Mouse (Mus musculus) liver, postnatal 0 days (tissue): ENCODE results near the gene Galr3. TPM values are rescaled to one million over a fixed set of nuclear protein-coding genes. Genes with fewer than 3 reads are reported as not detected.
A peak's percentile ranks its signal among the peaks of the same experiment; 100 is the strongest.

Experiments
- ATAC-seq: fragments of 200-750 bp; cut with Nextera tagmentation; 2 replicates; pipeline ENCODE4 v1.8.0; 2017; ENCODE audit warnings: mild to moderate bottlenecking, moderate library complexity
- DNase-seq: peaks from one replicate; pipeline ENCODE4 v3.0.0-alpha.2; 2016
- H3K27ac ChIP-seq: fragments of 300-500 bp; sonication (generic); 2 replicates; pipeline ENCODE4 v1.5.1; 2014; ENCODE audit warnings: antibody characterized with exemption, moderate library complexity, mild to moderate bottlenecking, low read depth
- H3K27me3 ChIP-seq: fragments of 300-500 bp; sonication (generic); 2 replicates; pipeline ENCODE4 v1.6.1; 2014; ENCODE audit warnings: low read length, control low read depth, mixed read lengths; ENCODE audit not compliant: insufficient read depth
- H3K36me3 ChIP-seq: fragments of 300-500 bp; sonication (generic); replicated peaks from 2 replicates; pipeline ENCODE4 v1.6.1; 2014; ENCODE audit warnings: mild to moderate bottlenecking, control low read depth, low read length, moderate library complexity, mixed read lengths; ENCODE audit not compliant: insufficient read depth
- H3K4me1 ChIP-seq: fragments of 300-500 bp; sonication (generic); 2 replicates; pipeline ENCODE4 v1.6.1; 2014; ENCODE audit warnings: antibody characterized with exemption, mild to moderate bottlenecking, control low read depth; ENCODE audit not compliant: insufficient read depth
- H3K4me2 ChIP-seq: fragments of 300-500 bp; sonication (generic); 2 replicates; pipeline ENCODE4 v1.6.1; 2014; ENCODE audit warnings: low read depth, mild to moderate bottlenecking, low read length, moderate library complexity, mixed read lengths
- H3K4me3 ChIP-seq: fragments of 300-500 bp; sonication (generic); 2 replicates; pipeline ENCODE4 v1.5.1; 2014; ENCODE audit warnings: low read depth, low read length
- H3K9ac ChIP-seq: fragments of 300-500 bp; sonication (generic); replicated peaks from 2 replicates; pipeline ENCODE4 v1.6.1; 2014; ENCODE audit warnings: mild to moderate bottlenecking, moderate library complexity
- H3K9me3 ChIP-seq: fragments of 300-500 bp; sonication (generic); 2 replicates; pipeline ENCODE4 v1.6.1; 2016; ENCODE audit warnings: mild to moderate bottlenecking, control low read depth, low read length, mixed read lengths
- CTCF ChIP-seq: sonication (generic); IDR thresholded peaks from 2 replicates; pipeline ENCODE4 v1.5.1; 2016; ENCODE audit warnings: antibody characterized with exemption, low read depth
- EP300 ChIP-seq: IDR thresholded peaks from 2 replicates; pipeline ENCODE4 v1.6.1; 2016; ENCODE audit warnings: antibody characterized with exemption, low read depth, mild to moderate bottlenecking
- WGBS: fragments of 180-500 bp; shearing (Covaris S2); extraction: QIAGEN DNeasy Blood & Tissue Kit; methylation state at CpG from one replicate; pipeline ENCODE4 v1.1.7; 2014; ENCODE audit not compliant: insufficient replicate concordance; 5-methylcytosine and 5-hydroxymethylcytosine counted together
- polyA plus RNA-seq: library from polyadenylated mRNA; unstranded; fragments of >200 nt; fragmentation: Nextera tagmentation; extraction: Ambion mirVana; gene quantifications from 2 replicates; pipeline ENCODE4 v1.2.1, GENCODE M21; 2015

Galr3 gene
- polyA plus RNA-seq, 1 experiment from 2014 or later = 0.16 TPM

- no peaks in the 10 kb centered on the region for H3K36me3 ChIP-seq
- H3K9me3 ChIP-seq = no peaks in the 10 kb centered on the region
- H3K9ac ChIP-seq = no peak overlapping the region
- ATAC-seq (peak; percentile 56), DNase-seq (peak; percentile 45)
- peaks cover 18% of the 10 kb centered on the region for H3K4me1 ChIP-seq
- peaks cover 7% of the 10 kb centered on the region; the same call in 1 of the 2 replicates for H3K27me3 ChIP-seq
- H3K27ac ChIP-seq = peak overlapping the region; percentile 26; the same call in 1 of the 2 replicates
- H3K4me3 ChIP-seq = no peak overlapping the region
- peak overlapping the region; percentile 18 for H3K4me2 ChIP-seq
- no peak for TF ChIP-seq CTCF
- no peak for TF ChIP-seq EP300
- 56% methylated on average over 10 of the region's 10 CpGs for WGBS
Measured at GRCm38 (mm10) chr15:79022671-79023230, 18.9 kb upstream of the Galr3 start.

GRCm38 (mm10) chr15:79023366-79023765 is 18.3 kb upstream of the Galr3 start:
- no peak for DNase-seq
- H3K4me3 ChIP-seq = no peak overlapping the region
- H3K36me3 ChIP-seq = no peaks in the 10 kb centered on the region
- H3K9ac ChIP-seq = no peak overlapping the region
- ATAC-seq = no peak
- H3K27ac ChIP-seq = peak overlapping the region; percentile 26; the same call in 1 of the 2 replicates
- no peaks in the 10 kb centered on the region for H3K9me3 ChIP-seq
- 0 out of 2 replicates have a peak overlapping the region, but pooled peaks have one; percentile 18 for H3K4me2 ChIP-seq
- H3K27me3 ChIP-seq = peaks cover 11% of the 10 kb centered on the region; the same call in 1 of the 2 replicates
- no peak for TF ChIP-seq CTCF
- WGBS = 43% methylated on average over 1 of the region's 1 CpGs
- H3K4me1 ChIP-seq = peaks cover 18% of the 10 kb centered on the region

- Histone ChIP-seq H3K4me1 (peaks cover 31% of the 10 kb centered on the region), H3K36me3 (no peaks in the 10 kb centered on the region), H3K27me3 (peaks cover 22% of the 10 kb centered on the region), H3K27ac (peak overlapping the region; percentile 94), H3K9ac (peak overlapping the region; percentile 32; the same call in 1 of the 2 replicates), H3K4me2 (peak overlapping the region; percentile 77), H3K9me3 (no peaks in the 10 kb centered on the region), H3K4me3 (no peak overlapping the region)
- TF ChIP-seq CTCF (no peak), EP300 (no peak)
- DNase-seq = no peak
- WGBS = 25% methylated on average over 16 of the region's 18 CpGs
- ATAC-seq = no peak
Measured at GRCm38 (mm10) chr15:79025687-79026308, 15.9 kb upstream of the Galr3 start.

GRCm38 (mm10) chr15:79026511-79027290 is 15.0 kb upstream of the Galr3 start:
- H3K9me3 ChIP-seq = no peaks in the 10 kb centered on the region
- TF ChIP-seq CTCF (no peak), EP300 (no peak)
- peaks cover 25% of the 10 kb centered on the region for H3K27me3 ChIP-seq

GRCm38 (mm10) chr15:79027291-79028205 is 14.1 kb upstream of the Galr3 start:
- Histone ChIP-seq H3K4me2 (peak overlapping the region; percentile 77), H3K9me3 (no peaks in the 10 kb centered on the region), H3K36me3 (no peaks in the 10 kb centered on the region), H3K27ac (peak overlapping the region; percentile 94), H3K27me3 (peaks cover 25% of the 10 kb centered on the region), H3K4me3 (peak overlapping the region; percentile 64), H3K9ac (peak overlapping the region; percentile 89), H3K4me1 (peaks cover 30% of the 10 kb centered on the region)
- TF ChIP-seq CTCF (no peak), EP300 (no peak)
- ATAC-seq = no peak
- 7% methylated on average over 40 of the region's 46 CpGs for WGBS
- peak; percentile 49 for DNase-seq

More at GRCm38 (mm10) chr15:79026511-79027290, 15.0 kb upstream of the Galr3 start:
- Histone ChIP-seq H3K36me3 (no peaks in the 10 kb centered on the region), H3K4me1 (peaks cover 34% of the 10 kb centered on the region), H3K4me3 (peak overlapping the region; percentile 64), H3K9ac (peak overlapping the region; percentile 89), H3K27ac (peak overlapping the region; percentile 94), H3K4me2 (peak overlapping the region; percentile 77)
- DNase-seq (peak; percentile 49), ATAC-seq (peak; percentile 2; the same call in 1 of the 2 replicates)
- WGBS = 48% methylated on average over 14 of the region's 14 CpGs
